Mouse (Mus musculus): ENCODE results near the gene Bicdl2. TPM values are rescaled to one million over a fixed set of nuclear protein-coding genes. Genes with fewer than 3 reads are reported as not detected.
A peak's percentile ranks its signal among the peaks of the same experiment; 100 is the strongest.

The Bicdl2 gene
- polyA plus RNA-seq (2015; fragmentation: Nextera tagmentation; extraction: Ambion mirVana): 1.7 and 2.2 TPM in 2 replicates

DNA sequence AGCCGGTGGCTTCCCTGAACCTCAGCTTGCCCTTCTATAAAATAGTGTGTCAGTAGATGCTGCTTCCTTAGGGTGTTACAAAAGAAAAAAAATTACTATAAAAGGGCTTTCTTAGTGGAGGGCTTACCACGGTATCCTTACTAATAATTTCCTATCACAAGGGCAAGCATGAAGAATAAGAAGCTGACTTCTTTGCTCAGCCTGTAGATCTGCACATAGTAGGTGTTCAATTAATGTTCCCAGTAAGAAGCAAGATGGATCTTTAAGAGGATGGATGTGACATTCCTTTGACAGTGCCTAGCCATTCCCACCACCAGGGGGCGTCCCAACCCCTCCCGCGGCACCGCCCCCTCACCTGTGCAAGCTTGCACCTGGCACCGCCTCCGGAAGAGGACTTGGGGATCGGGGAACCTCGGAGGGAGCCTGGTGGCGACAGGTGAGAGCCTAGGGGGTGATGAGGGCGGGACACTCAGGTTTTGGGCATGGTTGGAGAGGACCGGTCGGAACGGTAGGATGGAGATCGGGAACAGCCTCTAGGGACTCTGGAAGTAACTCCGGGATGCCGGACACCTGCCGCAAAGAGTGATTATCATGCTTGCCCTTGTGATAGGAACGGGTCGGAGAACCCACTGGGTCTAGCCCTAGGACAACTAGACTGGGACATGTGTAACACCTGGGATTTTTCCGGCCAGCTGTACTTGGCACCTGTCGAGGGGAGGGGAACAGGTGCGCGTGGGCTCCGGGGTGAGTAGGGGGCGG is at the start of gene Bicdl2:
TSS of gene Bicdl2 (plus strand) at position 390 of the 759 bp plus-strand sequence.
- 5% methylated on average over 27 of the region's 27 CpGs for WGBS
- H3K4me1 ChIP-seq: 0 out of 2 replicates have a peak, but pooled peaks cover 9% of the 10 kb centered on the region
- peak within 1 kb of the TSS; percentile 11; the same call in 1 of the 2 replicates for H3K4me3 ChIP-seq
- ATAC-seq (ENCODE audit: low FRiP score, low read depth): no peak
- H3K27me3 ChIP-seq: peaks cover 46% of the 10 kb centered on the region
- no peaks in the 10 kb centered on the region for H3K9me3 ChIP-seq
- peak within 1 kb of the TSS; percentile 38 for H3K4me2 ChIP-seq (replicated peaks)
- no peak within 1 kb of the TSS for H3K9ac ChIP-seq
- H3K36me3 ChIP-seq: no peaks in the 10 kb centered on the region
- no peak within 1 kb of the TSS for H3K27ac ChIP-seq

DNA sequence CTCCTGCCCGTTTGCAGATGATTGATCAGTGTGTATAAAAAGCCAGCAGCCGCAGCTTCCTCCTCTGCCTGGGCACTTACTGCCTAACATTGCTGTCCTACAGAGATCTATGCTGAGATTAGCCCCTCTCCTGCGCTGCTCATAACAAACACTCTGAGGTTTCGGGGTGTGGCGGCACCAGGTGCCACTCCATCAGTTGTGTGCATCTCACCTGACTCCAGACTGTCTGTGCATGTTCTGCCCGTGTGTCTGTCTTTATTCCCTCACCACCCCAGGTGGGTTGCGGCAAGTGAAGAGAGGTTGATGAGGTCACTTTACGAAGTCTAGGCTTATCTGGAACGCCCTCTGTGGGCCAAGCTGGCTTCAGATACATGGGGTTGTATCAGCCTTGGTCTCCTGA is 43.2 kb upstream of the Bicdl2 start:
- 59% methylated on average over 9 of the region's 9 CpGs for WGBS
- no peak for ATAC-seq (ENCODE audit: low FRiP score, low read depth)
- Histone ChIP-seq H3K4me1 (no peaks in the 10 kb centered on the region), H3K36me3 (no peaks in the 10 kb centered on the region), H3K9me3 (no peaks in the 10 kb centered on the region), H3K4me3 (no peak overlapping the region), H3K4me2 (replicated peaks) (no peak overlapping the region), H3K27ac (no peak overlapping the region), H3K27me3 (peaks cover 21% of the 10 kb centered on the region), H3K9ac (no peak overlapping the region)

DNA sequence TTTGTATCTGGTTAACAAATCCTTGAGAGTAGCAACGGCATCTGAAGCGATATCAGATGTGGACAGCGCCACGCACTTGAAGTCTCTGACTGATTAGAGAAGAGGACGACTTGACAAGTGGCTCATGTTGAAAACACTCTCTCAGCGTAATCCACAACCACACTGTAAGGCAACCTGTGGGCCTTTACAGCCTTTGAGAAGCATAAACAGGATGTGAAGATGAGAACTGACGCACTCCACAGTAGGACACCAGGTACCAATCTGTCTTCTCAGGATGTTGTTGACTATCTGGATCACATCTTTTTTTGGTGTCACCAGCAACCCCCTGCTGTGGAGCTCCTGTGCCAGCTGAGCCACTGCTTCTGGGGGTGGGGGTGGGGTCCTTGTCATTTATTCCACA is 40.0 kb upstream of the Bicdl2 start:
- WGBS: 79% methylated on average over 7 of the region's 7 CpGs
- H3K27me3 ChIP-seq: peaks cover 24% of the 10 kb centered on the region
- no peak for ATAC-seq (ENCODE audit: low FRiP score, low read depth)

DNA sequence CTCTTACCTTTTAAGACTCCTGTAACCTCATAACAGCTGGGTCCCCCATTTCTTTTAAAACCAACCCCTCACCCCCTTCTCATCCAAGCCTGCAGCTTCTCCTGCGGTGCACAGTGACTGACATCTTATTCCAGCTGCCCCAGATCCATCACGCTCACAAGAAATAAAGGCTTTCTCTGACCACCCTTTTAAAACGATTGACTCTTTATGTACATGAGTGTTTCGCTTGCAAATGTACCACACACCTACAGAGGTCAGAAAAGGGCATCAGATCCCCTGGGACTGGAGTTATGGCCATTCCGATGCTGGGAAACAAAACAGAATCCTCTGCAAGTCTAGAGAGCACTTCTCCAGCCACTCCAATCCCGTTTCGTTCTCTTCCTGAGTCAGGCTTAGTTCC is 32.5 kb upstream of the Bicdl2 start:
- H3K27me3 ChIP-seq: peaks cover 5% of the 10 kb centered on the region; the same call in 1 of the 2 replicates
- H3K4me3 ChIP-seq: no peak overlapping the region
- H3K4me1 ChIP-seq: no peaks in the 10 kb centered on the region
- H3K27ac ChIP-seq: no peak overlapping the region
- no peak overlapping the region for H3K9ac ChIP-seq
- WGBS: 33% methylated on average over 7 of the region's 7 CpGs
- no peaks in the 10 kb centered on the region for H3K36me3 ChIP-seq
- ATAC-seq (ENCODE audit: low FRiP score, low read depth): no peak
- H3K4me2 ChIP-seq (replicated peaks): no peak overlapping the region
- H3K9me3 ChIP-seq: no peaks in the 10 kb centered on the region

More for the DNA sequence above, 40.0 kb upstream of the Bicdl2 start:
- Histone ChIP-seq H3K9me3 (no peaks in the 10 kb centered on the region), H3K9ac (no peak overlapping the region), H3K27ac (no peak overlapping the region), H3K4me3 (no peak overlapping the region), H3K4me2 (replicated peaks) (no peak overlapping the region), H3K36me3 (no peaks in the 10 kb centered on the region), H3K4me1 (no peaks in the 10 kb centered on the region)

DNA sequence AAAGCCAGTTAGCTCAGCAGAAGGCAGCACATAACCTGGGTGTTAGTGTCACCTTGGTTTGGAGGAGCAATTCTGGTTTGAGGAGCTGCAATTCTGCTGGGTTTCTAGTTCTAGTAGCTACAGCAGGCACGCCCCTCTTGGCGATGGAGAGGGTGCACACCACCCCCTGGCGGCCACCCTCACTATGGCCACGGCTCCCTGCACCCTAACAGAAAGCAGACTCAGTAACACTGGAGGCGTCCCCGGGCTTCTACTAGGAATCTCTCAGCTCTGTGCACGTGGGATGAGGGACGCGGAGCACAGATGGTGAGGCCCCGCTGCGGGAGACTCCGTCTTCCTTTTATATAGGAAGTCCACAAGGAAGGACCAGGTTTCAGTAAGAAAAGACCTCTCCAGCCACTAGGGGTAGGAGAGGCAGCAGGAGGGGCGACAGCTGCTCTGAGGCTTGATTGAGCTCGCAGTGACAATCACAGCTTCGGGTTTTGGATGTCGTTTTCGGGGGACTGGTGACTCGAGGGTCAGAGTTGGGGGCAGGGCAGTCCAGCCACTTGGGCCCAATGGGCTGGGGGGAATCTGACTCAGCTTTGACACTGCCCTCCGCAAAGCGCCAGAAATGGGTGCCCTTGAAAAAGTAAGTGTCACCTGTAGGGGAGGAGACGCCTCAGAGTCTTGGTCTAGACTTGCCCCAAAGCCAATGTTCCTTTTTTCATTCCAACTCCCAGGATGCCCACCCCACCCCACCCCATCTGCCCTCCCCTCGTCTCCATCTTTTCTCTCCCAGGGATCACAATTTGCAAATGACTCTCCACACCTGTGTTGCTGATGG is 29.9 kb upstream of the Bicdl2 start:
- H3K4me3 ChIP-seq: peak overlapping the region; percentile 24
- ATAC-seq (ENCODE audit: low FRiP score, low read depth): peak; percentile 88
- no peak overlapping the region for H3K27ac ChIP-seq
- H3K36me3 ChIP-seq: no peaks in the 10 kb centered on the region
- no peaks in the 10 kb centered on the region for H3K4me1 ChIP-seq
- H3K4me2 ChIP-seq (replicated peaks): peak overlapping the region; percentile 60
- WGBS: 15% methylated on average over 22 of the region's 22 CpGs
- H3K9ac ChIP-seq: peak overlapping the region; percentile 48
- no peaks in the 10 kb centered on the region for H3K9me3 ChIP-seq
- peaks cover 2% of the 10 kb centered on the region; the same call in 1 of the 2 replicates for H3K27me3 ChIP-seq

DNA sequence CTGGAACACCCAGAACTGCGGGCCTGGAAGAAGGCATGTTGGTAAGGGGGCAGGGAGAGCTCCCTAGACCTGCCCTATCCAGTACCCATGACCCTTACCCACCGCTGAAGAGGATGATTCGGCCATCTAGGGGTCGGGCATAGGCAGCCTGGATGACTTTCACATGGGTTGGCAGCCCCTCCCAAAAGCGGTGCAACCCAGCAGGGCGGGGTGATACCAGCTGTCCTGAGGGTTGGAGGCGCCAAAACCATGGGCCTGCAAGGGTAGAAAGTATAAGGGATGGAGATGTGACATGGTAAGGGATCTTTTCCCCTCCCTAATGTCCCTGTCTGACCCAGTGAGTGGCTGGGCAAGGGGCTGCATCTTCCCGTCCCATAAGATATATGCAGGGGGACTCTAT is 29.1 kb upstream of the Bicdl2 start:
- Histone ChIP-seq H3K27ac (no peak overlapping the region), H3K4me2 (replicated peaks) (no peak overlapping the region), H3K4me3 (no peak overlapping the region), H3K9ac (no peak overlapping the region), H3K4me1 (no peaks in the 10 kb centered on the region), H3K27me3 (peaks cover 2% of the 10 kb centered on the region; the same call in 1 of the 2 replicates), H3K36me3 (no peaks in the 10 kb centered on the region), H3K9me3 (no peaks in the 10 kb centered on the region)
- ATAC-seq (ENCODE audit: low FRiP score, low read depth): no peak
- 86% methylated on average over 8 of the region's 8 CpGs for WGBS

- Histone ChIP-seq H3K4me2 (replicated peaks) (peak within 1 kb of the TSS; percentile 79), H3K36me3 (no peaks in the 10 kb centered on the region), H3K9me3 (0 out of 2 replicates have a peak, but pooled peaks cover 4% of the 10 kb centered on the region), H3K27me3 (peaks cover 40% of the 10 kb centered on the region), H3K4me1 (peaks cover 9% of the 10 kb centered on the region; the same call in 1 of the 2 replicates), H3K4me3 (peak within 1 kb of the TSS; percentile 49), H3K27ac (no peak within 1 kb of the TSS), H3K9ac (peak within 1 kb of the TSS; percentile 65)
- peak; percentile 33 for ATAC-seq (ENCODE audit: low FRiP score, low read depth)
- WGBS: under 1% methylated on average over 58 of the region's 58 CpGs
Measured at GRCm38 (mm10) chr17:23644613-23645495, 15.5 kb upstream of the Bicdl2 start, which contains the start of gene Mmp25. Gene Mmp25 (minus strand): TSS chr17:23645277.

- no peak overlapping the region for H3K4me3 ChIP-seq
- H3K27ac ChIP-seq: no peak overlapping the region
- H3K9ac ChIP-seq: no peak overlapping the region
- peaks cover 9% of the 10 kb centered on the region; the same call in 1 of the 2 replicates for H3K4me1 ChIP-seq
- ATAC-seq (ENCODE audit: low FRiP score, low read depth): no peak
- H3K36me3 ChIP-seq: no peaks in the 10 kb centered on the region
- H3K27me3 ChIP-seq: peaks cover 40% of the 10 kb centered on the region
- WGBS: 37% methylated on average over 10 of the region's 10 CpGs
- no peak overlapping the region for H3K4me2 ChIP-seq (replicated peaks)
- 0 out of 2 replicates have a peak, but pooled peaks cover 4% of the 10 kb centered on the region for H3K9me3 ChIP-seq
Measured at GRCm38 (mm10) chr17:23645894-23646293, 14.4 kb upstream of the Bicdl2 start.

DNA sequence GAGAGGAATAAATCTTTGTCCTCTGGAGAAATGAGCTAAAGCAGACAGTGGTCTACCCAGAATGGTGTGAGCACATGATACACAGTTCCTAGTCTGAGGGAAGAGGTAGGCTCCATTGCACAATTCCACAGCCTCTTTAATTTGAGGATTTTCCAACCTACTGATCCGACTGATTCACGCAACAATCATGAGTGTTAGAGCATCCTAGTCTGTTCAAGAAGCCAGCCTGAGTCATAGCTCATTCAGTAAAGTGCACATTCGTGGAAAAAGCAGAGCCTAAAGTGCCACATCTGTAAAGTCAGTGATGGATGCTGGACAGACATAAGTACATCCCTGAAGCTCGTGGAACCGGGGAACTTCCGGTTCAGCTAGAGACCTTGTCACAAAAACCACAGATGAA is 8.9 kb upstream of the Bicdl2 start:
- Histone ChIP-seq H3K27ac (no peak overlapping the region), H3K27me3 (peaks cover 11% of the 10 kb centered on the region), H3K4me3 (no peak overlapping the region), H3K4me1 (no peaks in the 10 kb centered on the region), H3K9ac (no peak overlapping the region), H3K4me2 (replicated peaks) (no peak overlapping the region), H3K36me3 (no peaks in the 10 kb centered on the region), H3K9me3 (no peaks in the 10 kb centered on the region)
- no peak for ATAC-seq (ENCODE audit: low FRiP score, low read depth)
- WGBS: 82% methylated on average over 6 of the region's 6 CpGs

DNA sequence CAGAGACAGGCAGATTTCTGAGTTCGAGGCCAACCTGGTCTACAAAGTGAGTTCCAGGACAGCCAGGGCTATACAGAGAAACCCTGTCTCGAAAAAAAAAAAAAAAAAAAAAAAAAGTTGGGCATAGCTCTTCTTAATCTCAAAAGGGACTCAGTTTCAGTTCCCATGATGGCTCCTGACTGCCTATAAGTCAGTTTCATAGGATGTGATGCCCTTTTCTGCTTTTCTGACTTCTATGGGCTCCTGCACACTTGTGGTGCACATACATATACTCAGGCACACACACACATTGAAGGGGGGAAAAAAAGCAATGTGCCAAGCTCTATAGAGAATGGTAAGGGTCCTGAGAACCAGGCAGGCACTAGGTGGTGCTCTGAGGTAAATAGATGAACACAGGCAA is 7.0 kb upstream of the Bicdl2 start:
- Histone ChIP-seq H3K27ac (no peak overlapping the region), H3K27me3 (0 out of 2 replicates have a peak, but pooled peaks cover 2% of the 10 kb centered on the region), H3K4me3 (no peak overlapping the region), H3K4me1 (no peaks in the 10 kb centered on the region), H3K4me2 (replicated peaks) (no peak overlapping the region), H3K36me3 (no peaks in the 10 kb centered on the region), H3K9me3 (no peaks in the 10 kb centered on the region), H3K9ac (no peak overlapping the region)
- no peak for ATAC-seq (ENCODE audit: low FRiP score, low read depth)
- WGBS: 63% methylated on average over 2 of the region's 2 CpGs

DNA sequence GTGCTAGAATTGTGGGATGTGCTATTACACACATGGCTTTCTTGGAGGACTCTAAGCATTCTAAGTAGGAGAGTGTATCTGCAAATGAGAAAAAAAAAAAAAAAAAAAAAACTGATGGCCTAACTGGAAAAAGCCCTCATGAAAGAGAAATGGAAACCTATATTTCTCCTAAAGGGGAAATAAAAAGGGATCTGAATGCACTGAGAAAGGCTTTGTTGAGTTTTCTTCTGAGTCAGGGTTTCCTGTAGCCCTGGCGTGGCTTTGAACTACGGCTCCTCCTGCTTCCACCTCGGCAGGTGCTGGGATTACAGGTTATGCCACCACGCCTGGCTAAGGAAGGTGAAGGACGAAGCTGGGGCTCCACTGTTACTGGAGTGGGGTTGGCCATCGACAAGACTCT is 6.3 kb upstream of the Bicdl2 start:
- WGBS: 56% methylated on average over 6 of the region's 6 CpGs
- Histone ChIP-seq H3K9me3 (no peaks in the 10 kb centered on the region), H3K4me3 (no peak overlapping the region), H3K36me3 (no peaks in the 10 kb centered on the region), H3K4me2 (replicated peaks) (no peak overlapping the region), H3K27me3 (peaks cover 5% of the 10 kb centered on the region), H3K9ac (no peak overlapping the region), H3K27ac (no peak overlapping the region), H3K4me1 (no peaks in the 10 kb centered on the region)
- ATAC-seq (ENCODE audit: low FRiP score, low read depth): no peak
